Mouse (Mus musculus): ENCODE data around the gene Serpinb1a. TPM values are rescaled to one million over a fixed set of nuclear protein-coding genes. Genes with fewer than 3 reads are reported as not detected.

Serpinb1a gene
- total RNA-seq, 2 experiments from 2014 or later, result 32.7 to 41.3 TPM

- no peak for DNase-seq (ENCODE audit: low spot score in 2 of 2)
Measured at GRCm38 (mm10) chr13:32841349-32841748, 9.6 kb downstream of the Serpinb1a start.

- DNase-seq (ENCODE audit: low spot score in 2 of 2), result no peak
Measured at GRCm38 (mm10) chr13:32839314-32839713, 11.7 kb downstream of the Serpinb1a start.

DNA sequence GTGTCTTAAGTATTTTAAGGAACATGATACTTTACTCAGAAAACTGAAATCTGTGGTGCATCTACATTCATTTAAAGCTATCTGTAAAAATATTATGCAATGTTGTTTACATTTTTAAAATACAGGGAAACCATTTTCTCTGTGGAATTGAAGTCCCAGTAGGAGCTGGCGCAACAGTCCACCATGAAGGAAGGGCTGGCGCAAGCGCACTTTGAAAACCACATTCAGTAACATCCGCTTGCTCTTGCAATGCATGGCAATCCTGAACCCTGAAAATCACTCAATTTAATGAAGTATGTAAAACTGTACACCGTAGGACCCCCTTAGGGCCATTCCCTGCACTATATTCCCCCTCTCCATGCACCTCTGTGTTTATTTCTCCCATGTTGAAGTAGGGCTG, 16.5 kb downstream of the Serpinb1a start:
- DNase-seq (ENCODE audit: low spot score in 2 of 2), result no peak

DNA sequence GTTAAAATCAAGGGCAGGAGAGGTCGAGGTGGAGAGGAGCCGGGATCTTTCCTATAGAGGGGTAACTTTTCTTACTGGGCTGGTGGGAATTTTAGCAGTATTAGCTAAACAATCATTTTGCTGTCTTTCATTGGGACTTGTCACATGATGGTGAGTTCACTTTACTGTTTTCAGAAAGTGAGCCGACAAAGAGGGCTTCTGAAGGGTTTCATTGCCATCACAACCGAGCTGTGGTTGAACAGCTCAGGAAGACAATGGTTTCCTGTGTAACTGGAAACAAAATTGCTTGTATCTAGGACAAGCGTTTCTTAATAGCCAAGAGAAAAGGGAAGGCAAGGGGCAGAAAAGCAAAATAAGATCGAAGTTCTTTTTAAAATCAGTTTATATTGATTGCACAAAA, 17.7 kb downstream of the Serpinb1a start:
- no peak for DNase-seq (ENCODE audit: low spot score in 2 of 2)

- no peak for DNase-seq (ENCODE audit: low spot score in 2 of 2)
Measured at GRCm38 (mm10) chr13:32832776-32833175, 18.2 kb downstream of the Serpinb1a start.

- no peak for DNase-seq (ENCODE audit: low spot score in 2 of 2)
Measured at GRCm38 (mm10) chr13:32831505-32832273, 19.3 kb downstream of the Serpinb1a start.

- no peak for DNase-seq (ENCODE audit: low spot score in 2 of 2)
Measured at GRCm38 (mm10) chr13:32828886-32829285, 22.1 kb downstream of the Serpinb1a start.

DNA sequence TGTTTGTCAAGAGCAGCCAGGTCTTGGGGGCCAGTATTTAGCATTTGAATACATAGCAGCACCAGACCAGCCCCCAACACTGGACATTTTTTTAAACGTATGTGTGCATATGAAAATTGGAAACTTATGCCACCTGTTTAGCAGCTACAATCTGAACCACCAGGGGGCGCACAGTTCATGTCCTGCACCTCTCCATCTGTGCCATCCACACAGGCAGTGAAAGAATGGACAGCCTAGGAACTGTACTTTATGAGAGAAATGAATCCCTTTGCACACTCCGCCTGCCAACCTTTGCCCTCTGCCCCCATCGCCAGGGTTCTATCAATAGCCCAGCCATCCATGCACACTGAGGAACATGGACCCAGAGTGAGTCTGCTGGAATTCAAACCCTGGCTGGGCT, 23.0 kb downstream of the Serpinb1a start:
- peak; percentile 27 to 56 for DNase-seq (ENCODE audit: low spot score in 2 of 2)

DNA sequence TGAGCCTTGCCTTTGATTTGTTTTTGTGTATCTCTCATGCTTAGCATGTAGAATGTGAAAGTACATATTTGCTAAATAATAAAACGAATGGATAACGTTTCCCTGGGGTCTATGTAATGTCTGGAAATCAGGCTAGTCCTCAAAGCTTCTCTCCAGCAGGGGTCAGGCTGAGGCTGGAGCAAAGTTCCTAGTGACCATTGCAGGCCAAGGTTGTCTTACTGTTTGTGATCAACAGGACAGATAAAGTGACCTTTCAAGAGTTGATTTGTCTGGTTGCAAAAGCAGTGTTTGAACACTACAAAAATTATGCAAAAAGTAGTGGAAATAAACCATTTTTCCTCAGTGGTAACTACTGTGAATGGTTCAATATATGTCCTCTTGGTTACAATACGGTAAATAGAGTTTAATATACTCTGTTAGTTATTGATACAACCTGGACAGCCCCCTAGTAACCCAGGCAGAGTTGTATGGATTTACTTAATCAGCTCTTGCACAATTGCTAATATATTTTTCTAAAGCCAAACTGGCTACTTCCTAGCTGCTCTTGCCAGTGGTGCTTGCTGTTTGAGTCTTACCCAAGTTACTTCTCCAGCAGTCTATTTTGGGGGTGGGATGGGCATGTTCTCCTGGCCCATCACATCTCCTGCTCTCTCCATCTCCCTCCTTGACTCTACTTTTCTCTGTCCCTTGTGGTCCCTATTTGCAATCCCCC, 23.7 kb downstream of the Serpinb1a start:
- DNase-seq (ENCODE audit: low spot score in 2 of 2), result no peak

- no peak for DNase-seq (ENCODE audit: low spot score in 2 of 2)
Measured at GRCm38 (mm10) chr13:32825546-32825945, 25.4 kb downstream of the Serpinb1a start.

GRCm38 (mm10) chr13:32824377-32825330, 26.3 kb downstream of the Serpinb1a start:
- no peak for DNase-seq (ENCODE audit: low spot score in 2 of 2)

- no peak for DNase-seq (ENCODE audit: low spot score in 2 of 2)
Measured at GRCm38 (mm10) chr13:32823126-32823525, 27.9 kb downstream of the Serpinb1a start.

DNA sequence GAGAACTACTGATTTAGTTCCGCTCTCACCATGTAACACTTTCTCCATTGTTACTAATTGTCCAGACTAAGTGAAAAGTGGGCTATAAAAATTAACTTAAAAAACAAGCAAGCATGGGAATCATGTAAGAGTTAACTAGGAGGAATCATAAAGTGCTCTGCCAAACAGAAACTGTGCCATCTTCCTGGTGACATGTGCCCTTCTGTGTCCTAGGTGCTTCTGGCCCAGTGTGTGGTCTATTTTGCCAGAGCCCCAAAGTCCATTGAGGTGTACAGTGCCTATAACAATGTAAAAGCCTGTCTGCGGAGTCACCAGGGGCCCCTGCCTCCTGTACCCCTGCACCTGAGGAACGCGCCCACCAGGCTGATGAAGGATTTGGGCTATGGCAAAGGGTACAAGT, 29.3 kb downstream of the Serpinb1a start:
- no peak for DNase-seq (ENCODE audit: low spot score in 2 of 2)

DNA sequence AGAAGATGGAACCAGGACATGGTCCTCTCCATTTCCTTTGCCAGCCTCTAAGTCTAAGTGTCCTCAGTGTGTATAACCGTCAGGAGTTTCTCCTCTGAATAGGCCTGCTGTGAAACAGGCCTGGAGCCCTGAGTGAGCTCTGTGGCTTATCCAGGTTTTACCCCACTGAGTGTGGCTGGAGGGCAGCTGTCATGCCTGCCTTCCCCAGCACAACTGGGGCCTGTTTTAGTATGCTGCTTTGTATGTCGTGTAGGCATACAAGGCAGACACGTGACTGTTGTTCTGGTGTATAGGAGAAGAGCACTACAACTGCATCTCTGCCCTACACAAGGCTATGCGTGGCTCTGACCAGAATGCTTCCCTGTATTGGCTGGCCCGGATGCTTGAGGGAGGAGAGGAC, 31.1 kb downstream of the Serpinb1a start:
- DNase-seq (ENCODE audit: low spot score in 2 of 2), result no peak

GRCm38 (mm10) chr13:32819241-32819640, 31.7 kb downstream of the Serpinb1a start:
- DNase-seq (ENCODE audit: low spot score in 2 of 2), result no peak

- no peak for DNase-seq (ENCODE audit: low spot score in 2 of 2)
Measured at GRCm38 (mm10) chr13:32807624-32808023, 43.4 kb downstream of the Serpinb1a start.

- no peak for DNase-seq (ENCODE audit: low spot score in 2 of 2)
Measured at GRCm38 (mm10) chr13:32806820-32807219, 44.2 kb downstream of the Serpinb1a start.

GRCm38 (mm10) chr13:32803701-32804345, 47.2 kb downstream of the Serpinb1a start:
- no peak for DNase-seq (ENCODE audit: low spot score in 2 of 2)

DNA sequence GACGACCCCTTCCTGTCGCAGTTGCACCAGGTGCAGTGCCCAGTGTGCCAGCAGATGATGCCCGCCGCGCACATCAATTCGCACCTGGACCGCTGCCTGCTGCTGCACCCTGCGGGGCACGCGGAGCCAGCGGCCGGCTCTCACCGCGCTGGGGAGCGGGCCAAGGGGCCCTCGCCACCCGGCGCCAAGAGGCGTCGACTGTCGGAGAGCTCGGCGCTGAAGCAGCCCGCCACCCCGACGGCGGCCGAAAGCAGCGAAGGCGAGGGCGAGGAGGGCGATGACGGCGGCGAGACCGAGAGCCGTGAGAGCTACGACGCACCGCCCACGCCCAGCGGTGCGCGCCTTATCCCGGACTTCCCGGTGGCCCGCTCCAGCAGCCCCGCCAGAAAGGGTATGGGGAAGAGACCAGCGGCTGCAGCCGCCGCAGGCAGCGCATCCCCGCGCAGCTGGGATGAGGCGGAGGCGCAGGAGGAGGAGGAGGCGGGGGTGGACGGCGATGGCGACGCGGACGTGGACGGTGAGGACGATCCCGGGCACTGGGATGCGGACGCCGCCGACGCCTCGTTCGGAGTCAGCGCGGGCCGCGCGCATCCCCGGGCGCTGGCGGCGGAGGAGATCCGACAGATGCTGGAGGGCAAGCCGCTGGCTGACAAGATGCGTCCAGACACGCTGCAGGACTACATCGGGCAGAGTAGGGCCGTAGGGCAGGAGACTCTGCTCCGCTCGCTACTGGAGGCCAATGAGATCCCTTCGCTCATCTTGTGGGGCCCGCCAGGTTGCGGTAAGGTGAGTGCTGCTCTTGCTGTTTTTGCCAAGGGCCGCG, 48.5 kb downstream of the Serpinb1a start, which contains the start of gene D930007J09Rik:
D930007J09Rik (minus strand) TSS at position 591 of the 823 bp plus-strand sequence.
- DNase-seq (ENCODE audit: low spot score in 2 of 2), result peak; percentile 21 to 22

DNA sequence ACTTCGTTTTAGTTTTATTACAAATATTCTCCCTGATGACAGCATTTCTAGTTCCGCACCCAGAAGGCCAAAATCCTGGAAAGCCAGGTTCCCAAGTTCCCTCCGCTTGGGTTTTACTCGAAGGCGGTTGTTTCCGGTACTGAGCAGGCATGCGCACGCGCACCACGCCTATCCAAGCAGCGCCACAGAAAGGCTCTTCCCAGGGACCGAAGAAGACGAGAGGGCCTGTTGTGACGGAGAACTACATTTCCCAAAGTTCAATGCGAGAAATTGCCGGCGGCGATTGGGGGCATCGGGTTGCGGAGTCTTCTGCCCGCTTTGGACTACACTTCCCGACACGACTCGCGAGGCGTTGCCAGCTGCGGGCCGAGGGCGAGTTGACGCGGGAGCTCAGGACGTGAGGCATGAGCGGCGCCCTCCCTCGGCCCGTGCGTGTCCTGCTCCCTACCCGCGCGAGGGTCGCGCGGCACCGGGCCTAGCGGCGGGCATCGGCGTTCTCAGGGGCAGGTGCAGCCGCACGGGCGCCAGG, 49.2 kb downstream of the Serpinb1a start, which contains the start of gene Wrnip1:
Wrnip1 (plus strand) TSS at position 346 of the 529 bp plus-strand sequence.
- peak; percentile 83 to 89 for DNase-seq (ENCODE audit: low spot score in 2 of 2)
